Mouse (Mus musculus) liver, embryonic 14.5 days (tissue): ENCODE measurements around the gene Rpl18a.

ENCODE experiments used
- CTCF ChIP-seq: IDR thresholded peaks from 2 replicates; pipeline ENCODE4 v1.5.1; 2016; ENCODE audit warnings: antibody characterized with exemption, low read depth, control low read depth
- EP300 ChIP-seq: IDR thresholded peaks from 2 replicates; pipeline ENCODE4 v1.6.1; 2016; ENCODE audit warnings: antibody characterized with exemption, low read depth

DNA sequence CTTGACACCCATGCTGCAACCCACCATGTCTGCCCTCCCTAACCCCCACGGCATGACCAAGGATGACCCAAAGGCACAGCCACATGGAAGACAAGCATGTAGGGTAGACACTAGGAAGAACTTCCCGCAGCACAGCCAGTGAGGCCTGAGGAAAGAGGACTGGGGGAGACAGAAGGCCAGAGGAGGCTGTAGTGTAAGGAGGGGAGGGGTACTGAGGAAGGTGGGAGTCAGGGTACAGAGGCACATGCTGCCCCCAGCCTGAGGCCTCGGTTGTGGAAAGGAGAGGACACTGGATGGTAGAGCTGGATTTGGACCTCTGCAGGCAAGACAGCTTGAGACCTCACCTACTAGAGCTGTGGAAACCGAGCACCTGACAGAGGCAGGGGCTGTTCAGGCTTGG, 46.3 kb downstream of the Rpl18a start:
- TF ChIP-seq CTCF (no peak), EP300 (no peak)
